Mouse (Mus musculus): ENCODE data around the gene Ajm1.

GRCm38 (mm10) chr2:25582466-25583119, 1.0 kb upstream of the Ajm1 start:
- TF ChIP-seq CTCF (IDR thresholded peaks at IDR 0.05; ENCODE audit: extremely low read depth, insufficient read depth, low read length), result no peak
- TF ChIP-seq POLR2A (IDR thresholded peaks at IDR 0.05; ENCODE audit: extremely low read depth, insufficient read depth, low read length), result peak; percentile 49; the same call in 1 of the 2 replicates
